Mouse (Mus musculus): ENCODE measurements at regions not wholly inside any gene's neighbourhood (a gene's known extent, or its start where the extent isn't known, plus 50 kb on each side); places are given as distances from the start of the nearest gene placed in this dataset.

DNA sequence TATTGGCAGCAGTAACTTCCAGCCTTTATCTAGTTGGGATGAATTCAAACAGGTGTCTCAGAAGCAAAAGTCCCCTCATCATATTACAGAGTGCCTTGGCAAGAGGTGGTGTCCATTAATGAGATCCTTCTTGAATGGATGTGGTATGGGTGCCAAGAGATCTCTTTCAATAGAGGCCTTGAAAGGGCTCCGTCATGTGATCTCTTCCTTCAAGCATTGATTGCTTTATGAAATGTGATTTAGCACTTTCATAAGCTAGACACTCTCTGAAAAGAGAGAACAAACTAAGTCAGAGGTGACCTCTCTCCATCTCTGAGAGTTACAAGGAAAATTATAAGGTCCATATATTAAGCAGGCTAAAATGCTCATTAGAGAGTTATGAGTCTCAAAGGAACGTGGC, 80.4 kb upstream of the Trp63 start:
- no peaks in the 10 kb centered on the region for H3K9me3 ChIP-seq (replicated peaks; ENCODE audit: insufficient read depth, low read length)
- no peaks in the 10 kb centered on the region for H3K4me1 ChIP-seq (ENCODE audit: control insufficient read depth in 1 of 2, insufficient read depth in 2 of 2, low read length in 2 of 2)
- H3K36me3 ChIP-seq (ENCODE audit: control insufficient read depth in 1 of 2, insufficient read depth in 2 of 2, low read length in 2 of 2), result no peaks in the 10 kb centered on the region
- DNase-seq (ENCODE audit: low read depth, low spot score), result no peak
- H3K27me3 ChIP-seq (ENCODE audit: control insufficient read depth in 1 of 2, insufficient read depth in 2 of 2, low read length in 2 of 2), result no peaks in the 10 kb centered on the region
- TF ChIP-seq BHLHE40 (IDR thresholded peaks at IDR 0.05; ENCODE audit: borderline replicate concordance, low read depth, low read length), result no peak
- no peak for TF ChIP-seq GABPA (IDR thresholded peaks at IDR 0.05; ENCODE audit: low read depth, low read length)
- TF ChIP-seq TBP (IDR thresholded peaks at IDR 0.05; ENCODE audit: low read depth, low read length), result no peak
- TF ChIP-seq RCOR1 (IDR thresholded peaks at IDR 0.05; ENCODE audit: low read depth, low read length), result no peak
- no peak for TF ChIP-seq HCFC1 (IDR thresholded peaks at IDR 0.05; ENCODE audit: low read depth, low read length)
- no peak for TF ChIP-seq EP300 (IDR thresholded peaks at IDR 0.05; ENCODE audit: low read depth in 1 of 2, low read length in 2 of 2)
- no peaks in the 10 kb centered on the region for H3K79me2 ChIP-seq (ENCODE audit: control insufficient read depth, insufficient read depth, low read length, poor library complexity)
- H3K27ac ChIP-seq (ENCODE audit: control insufficient read depth, low read depth, low read length), result no peak overlapping the region
- H3K4me3 ChIP-seq (ENCODE audit: control insufficient read depth in 1 of 2, insufficient read depth in 1 of 2, low read depth in 2 of 2, low read length in 2 of 2), result no peak overlapping the region
- no peak overlapping the region for H3K9ac ChIP-seq (ENCODE audit: control insufficient read depth, low read depth, low read length, poor library complexity, severe bottlenecking)

DNA sequence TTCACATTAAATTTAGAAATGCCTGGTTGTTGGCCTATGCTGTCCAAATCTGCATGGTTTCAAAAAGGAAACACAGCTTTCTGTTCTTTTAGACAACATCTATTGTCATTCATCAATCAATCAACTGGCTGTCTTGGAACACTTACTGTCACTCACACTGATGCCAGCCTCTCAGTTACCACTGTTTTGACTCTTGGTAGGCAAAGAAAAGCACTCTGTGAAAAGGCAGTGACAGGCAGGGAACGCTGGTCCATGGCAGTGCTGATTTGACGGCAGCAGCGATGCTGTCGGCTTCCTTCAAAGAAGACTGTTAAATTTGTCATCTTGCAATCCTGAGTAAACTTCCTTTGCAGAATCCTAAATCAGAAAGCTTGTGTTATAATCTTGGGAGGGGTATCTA, 68.3 kb upstream of the Trp63 start:
- no peak overlapping the region for H3K4me3 ChIP-seq (ENCODE audit: control insufficient read depth in 1 of 2, insufficient read depth in 1 of 2, low read depth in 2 of 2, low read length in 2 of 2)
- no peak for DNase-seq (ENCODE audit: low read depth, low spot score)

DNA sequence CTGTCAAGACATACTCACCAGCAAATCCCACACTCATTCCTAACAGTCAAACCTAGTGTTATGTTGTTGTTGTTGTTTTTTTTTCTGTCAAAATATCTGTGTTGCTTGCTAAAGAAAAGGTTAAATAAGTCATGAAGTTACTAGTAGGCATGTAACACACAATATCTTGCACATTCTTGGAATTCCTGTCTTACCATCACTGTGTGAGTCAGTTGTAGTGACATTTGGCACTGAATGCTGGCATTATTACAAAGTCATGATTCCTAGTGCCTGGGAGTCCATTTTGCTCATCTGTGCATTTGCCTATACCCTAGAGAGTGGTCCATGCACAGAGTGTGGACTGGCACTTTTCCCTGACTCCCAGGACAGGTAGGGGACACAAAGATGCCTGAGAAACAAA, 67.9 kb upstream of the Trp63 start:
- no peak overlapping the region for H3K4me3 ChIP-seq (ENCODE audit: control insufficient read depth in 1 of 2, insufficient read depth in 1 of 2, low read depth in 2 of 2, low read length in 2 of 2)
- no peak overlapping the region for H3K27ac ChIP-seq (ENCODE audit: control insufficient read depth, low read depth, low read length)
- H3K4me1 ChIP-seq (ENCODE audit: control insufficient read depth in 1 of 2, insufficient read depth in 2 of 2, low read length in 2 of 2), result no peaks in the 10 kb centered on the region
- H3K9me3 ChIP-seq (replicated peaks; ENCODE audit: insufficient read depth, low read length), result no peaks in the 10 kb centered on the region
- H3K9ac ChIP-seq (ENCODE audit: control insufficient read depth, low read depth, low read length, poor library complexity, severe bottlenecking), result no peak overlapping the region
- H3K36me3 ChIP-seq (ENCODE audit: control insufficient read depth in 1 of 2, insufficient read depth in 2 of 2, low read length in 2 of 2), result no peaks in the 10 kb centered on the region
- no peak for DNase-seq (ENCODE audit: low read depth, low spot score)
- no peaks in the 10 kb centered on the region for H3K79me2 ChIP-seq (ENCODE audit: control insufficient read depth, insufficient read depth, low read length, poor library complexity)
- TF ChIP-seq TCF12 (IDR thresholded peaks at IDR 0.05; ENCODE audit: low read depth, low read length) (no peak), POLR2AphosphoS5 (IDR thresholded peaks at IDR 0.05; ENCODE audit: borderline replicate concordance, low read depth, low read length) (no peak), GABPA (IDR thresholded peaks at IDR 0.05; ENCODE audit: low read depth, low read length) (no peak), ZKSCAN1 (IDR thresholded peaks at IDR 0.05; ENCODE audit: low read depth, low read length) (no peak), ZMIZ1 (IDR thresholded peaks at IDR 0.05; ENCODE audit: low read depth, low read length) (no peak), RCOR1 (IDR thresholded peaks at IDR 0.05; ENCODE audit: low read depth, low read length) (no peak), EP300 (IDR thresholded peaks at IDR 0.05; ENCODE audit: low read depth in 1 of 2, low read length in 2 of 2) (no peak), CHD2 (IDR thresholded peaks at IDR 0.05; ENCODE audit: low read length) (no peak), E2F4 (IDR thresholded peaks at IDR 0.05; ENCODE audit: borderline replicate concordance, low read depth, low read length) (no peak), POLR2A (IDR thresholded peaks at IDR 0.05; ENCODE audit: control insufficient read depth in 1 of 2, insufficient read depth in 1 of 2, low read depth in 1 of 2, low read length in 2 of 2, poor library complexity in 1 of 2) (no peak), RAD21 (IDR thresholded peaks at IDR 0.05; ENCODE audit: low read depth, low read length) (no peak), MAFK (IDR thresholded peaks at IDR 0.05; ENCODE audit: borderline replicate concordance, low read depth, low read length) (no peak), POLR2AphosphoS2 (IDR thresholded peaks at IDR 0.05; ENCODE audit: low read length) (no peak), MEF2A (IDR thresholded peaks at IDR 0.05; ENCODE audit: extremely low read depth, insufficient replicate concordance, low read depth, low read length, poor library complexity, severe bottlenecking) (no peak), JUND (IDR thresholded peaks at IDR 0.05; ENCODE audit: low read depth, low read length) (no peak)
- H3K27me3 ChIP-seq (ENCODE audit: control insufficient read depth in 1 of 2, insufficient read depth in 2 of 2, low read length in 2 of 2), result no peaks in the 10 kb centered on the region

More for the DNA sequence above, 68.3 kb upstream of the Trp63 start:
- TF ChIP-seq SIN3A (IDR thresholded peaks at IDR 0.05; ENCODE audit: low read length) (no peak), POLR2AphosphoS2 (IDR thresholded peaks at IDR 0.05; ENCODE audit: low read length) (no peak), E2F4 (IDR thresholded peaks at IDR 0.05; ENCODE audit: borderline replicate concordance, low read depth, low read length) (no peak), TBP (IDR thresholded peaks at IDR 0.05; ENCODE audit: low read depth, low read length) (no peak), CTCF (IDR thresholded peaks at IDR 0.05 in 2 of 3, conservative IDR thresholded peaks at IDR 0.05 in 1 of 3; ENCODE audit: control insufficient read depth in 1 of 3, insufficient read depth in 1 of 3, low read depth in 2 of 3, low read length in 3 of 3, poor library complexity in 1 of 3, severe bottlenecking in 1 of 3) (no peak), RCOR1 (IDR thresholded peaks at IDR 0.05; ENCODE audit: low read depth, low read length) (no peak), MXI1 (IDR thresholded peaks at IDR 0.05; ENCODE audit: low read depth, low read length) (no peak), USF1 (IDR thresholded peaks at IDR 0.05; ENCODE audit: low read depth, low read length) (no peak), TCF12 (IDR thresholded peaks at IDR 0.05; ENCODE audit: low read depth, low read length) (no peak)
- no peaks in the 10 kb centered on the region for H3K27me3 ChIP-seq (ENCODE audit: control insufficient read depth in 1 of 2, insufficient read depth in 2 of 2, low read length in 2 of 2)
- H3K9me3 ChIP-seq (replicated peaks; ENCODE audit: insufficient read depth, low read length), result no peaks in the 10 kb centered on the region
- H3K9ac ChIP-seq (ENCODE audit: control insufficient read depth, low read depth, low read length, poor library complexity, severe bottlenecking), result no peak overlapping the region
- no peaks in the 10 kb centered on the region for H3K79me2 ChIP-seq (ENCODE audit: control insufficient read depth, insufficient read depth, low read length, poor library complexity)
- no peak overlapping the region for H3K27ac ChIP-seq (ENCODE audit: control insufficient read depth, low read depth, low read length)
- H3K4me1 ChIP-seq (ENCODE audit: control insufficient read depth in 1 of 2, insufficient read depth in 2 of 2, low read length in 2 of 2), result no peaks in the 10 kb centered on the region
- H3K36me3 ChIP-seq (ENCODE audit: control insufficient read depth in 1 of 2, insufficient read depth in 2 of 2, low read length in 2 of 2), result no peaks in the 10 kb centered on the region

Data from MEL (cell line).